Mouse (Mus musculus): ENCODE data around the gene Rab22a. TPM values are rescaled to one million over a fixed set of nuclear protein-coding genes. Genes with fewer than 3 reads are reported as not detected.

Gene Rab22a
- polyA plus RNA-seq, 1 experiment = 28.5 TPM

- no peak for TF ChIP-seq GATA1 (IDR thresholded peaks at IDR 0.05; ENCODE audit: low read length)
These were observed 545 bp downstream of the Rab22a start for GRCm38 (mm10) chr2:173659926-173660684.

- no peak for TF ChIP-seq GATA1 (IDR thresholded peaks at IDR 0.05; ENCODE audit: low read length)
These were observed 2.8 kb downstream of the Rab22a start for GRCm38 (mm10) chr2:173662255-173662950.

GRCm38 (mm10) chr2:173664736-173665135 is 5.2 kb downstream of the Rab22a start:
- TF ChIP-seq GATA1 (IDR thresholded peaks at IDR 0.05; ENCODE audit: low read length) = no peak

DNA sequence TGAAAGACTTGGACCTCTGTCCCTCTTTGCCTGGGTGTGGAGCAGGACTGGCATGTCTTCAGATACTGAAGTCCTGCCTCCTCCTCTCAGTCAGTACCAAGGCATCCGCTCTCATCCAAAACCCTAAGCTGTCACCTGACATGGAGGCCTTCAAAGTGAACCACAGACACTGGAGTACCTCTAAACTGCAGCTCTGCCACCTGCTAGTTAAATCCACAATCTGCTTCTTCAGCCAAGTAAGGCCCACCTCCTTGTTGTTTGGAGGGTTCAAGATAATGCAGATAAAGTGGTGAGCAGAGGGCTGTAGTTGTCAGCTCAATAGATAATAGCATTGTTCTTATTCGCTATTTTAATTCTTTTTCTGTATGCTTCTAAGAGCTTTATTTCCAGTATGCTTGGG is 5.7 kb downstream of the Rab22a start:
- TF ChIP-seq GATA1 (IDR thresholded peaks at IDR 0.05; ENCODE audit: low read length) = no peak

DNA sequence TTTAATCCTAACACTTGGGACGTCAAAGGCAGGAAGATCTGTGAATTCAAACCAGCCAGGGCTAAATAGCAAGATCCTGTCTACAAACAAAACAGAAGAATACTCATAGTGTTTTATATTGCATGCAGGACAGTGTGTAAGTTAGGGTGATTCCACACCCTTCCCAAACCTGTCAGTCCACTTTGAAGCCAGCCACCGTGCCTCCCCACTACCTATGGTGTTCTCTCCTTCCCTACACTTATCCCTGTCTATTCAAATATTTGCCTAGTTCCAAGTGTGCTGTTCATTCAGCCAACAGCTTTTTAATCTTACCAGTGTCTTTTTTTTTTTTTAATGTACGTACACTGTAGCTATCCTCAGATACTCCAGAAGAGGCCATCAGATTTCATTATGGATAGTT is 7.3 kb downstream of the Rab22a start:
- no peak for TF ChIP-seq GATA1 (IDR thresholded peaks at IDR 0.05; ENCODE audit: low read length)

GRCm38 (mm10) chr2:173672328-173672896 is 12.9 kb downstream of the Rab22a start:
- TF ChIP-seq GATA1 (IDR thresholded peaks at IDR 0.05; ENCODE audit: low read length) = no peak

DNA sequence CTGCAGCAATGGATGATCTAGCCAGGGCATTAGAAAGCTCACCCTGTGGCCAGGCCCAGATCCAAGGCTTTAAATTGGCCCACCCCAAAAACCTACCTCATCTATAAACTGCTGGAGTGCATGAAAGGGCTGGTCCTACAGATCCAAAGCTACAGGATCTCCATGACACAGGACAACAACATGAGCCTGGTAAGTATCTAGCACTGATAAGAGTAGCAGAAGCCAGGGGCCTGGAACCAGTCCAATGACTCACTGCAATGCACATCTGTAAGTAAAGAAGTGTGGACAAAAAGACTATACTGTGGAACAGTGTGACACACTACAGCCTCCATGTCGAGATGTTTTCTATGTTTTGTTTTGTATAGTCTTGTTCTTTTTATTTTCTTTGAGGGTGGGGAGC is 13.9 kb downstream of the Rab22a start:
- TF ChIP-seq GATA1 (IDR thresholded peaks at IDR 0.05; ENCODE audit: low read length) = no peak

DNA sequence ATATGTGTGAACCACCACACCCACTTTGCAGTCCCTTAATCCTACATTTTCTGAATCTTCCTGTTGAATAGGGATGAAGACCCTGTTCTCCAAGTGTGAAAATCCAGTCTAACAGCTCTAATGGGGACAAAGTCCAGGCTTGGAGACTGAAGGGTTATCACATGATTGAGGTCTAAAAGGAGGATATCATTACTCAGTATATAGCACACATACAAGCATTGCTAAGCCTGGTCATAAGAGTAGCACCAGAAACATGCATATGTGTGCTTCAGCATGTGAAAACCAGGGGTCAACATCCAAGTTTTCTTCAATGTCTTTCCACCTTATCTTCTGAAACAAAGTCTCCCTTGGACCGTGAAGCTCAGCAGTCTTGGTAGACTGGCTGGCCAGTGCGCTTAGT is 19.0 kb downstream of the Rab22a start:
- no peak for TF ChIP-seq GATA1 (IDR thresholded peaks at IDR 0.05; ENCODE audit: low read length)

DNA sequence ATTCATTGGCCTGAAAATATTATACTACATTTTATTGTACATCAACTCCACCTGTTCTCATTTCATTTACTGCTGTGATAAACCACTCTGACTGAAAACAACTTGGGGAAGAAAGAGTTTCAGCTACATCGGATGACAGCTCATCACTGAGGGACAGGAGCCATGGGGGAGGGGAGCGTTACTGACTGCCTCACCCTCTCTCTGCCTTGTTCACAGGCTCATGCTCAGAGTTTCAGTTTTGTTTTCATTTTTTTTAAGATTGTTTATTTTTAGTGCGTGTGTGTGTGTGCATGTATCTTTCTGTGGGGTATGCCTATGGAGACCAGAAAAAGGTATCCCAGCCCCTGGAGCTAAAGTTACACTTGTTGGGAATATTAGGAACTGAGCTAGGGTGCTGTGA is 19.7 kb downstream of the Rab22a start:
- TF ChIP-seq GATA1 (IDR thresholded peaks at IDR 0.05; ENCODE audit: low read length) = no peak

DNA sequence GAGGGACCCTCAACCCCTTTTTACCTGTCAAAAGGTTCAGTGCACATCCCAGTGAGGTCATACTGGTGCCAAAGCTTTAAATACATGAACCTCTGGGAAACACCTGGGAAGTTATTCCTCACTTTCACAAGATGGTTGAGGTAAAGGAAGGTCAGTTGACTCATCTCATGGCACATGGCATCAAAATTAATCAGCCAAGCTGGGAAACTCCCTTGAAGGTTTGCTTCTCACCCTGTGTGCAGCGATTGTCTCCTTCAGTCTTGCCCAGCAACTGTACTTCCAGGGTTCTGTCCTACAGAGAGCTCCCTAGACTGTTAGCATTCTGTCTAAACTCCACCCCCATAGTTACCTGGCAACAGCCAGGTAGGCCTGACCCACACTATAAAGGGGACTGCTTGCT is 20.6 kb downstream of the Rab22a start:
- TF ChIP-seq GATA1 (IDR thresholded peaks at IDR 0.05; ENCODE audit: low read length) = no peak

DNA sequence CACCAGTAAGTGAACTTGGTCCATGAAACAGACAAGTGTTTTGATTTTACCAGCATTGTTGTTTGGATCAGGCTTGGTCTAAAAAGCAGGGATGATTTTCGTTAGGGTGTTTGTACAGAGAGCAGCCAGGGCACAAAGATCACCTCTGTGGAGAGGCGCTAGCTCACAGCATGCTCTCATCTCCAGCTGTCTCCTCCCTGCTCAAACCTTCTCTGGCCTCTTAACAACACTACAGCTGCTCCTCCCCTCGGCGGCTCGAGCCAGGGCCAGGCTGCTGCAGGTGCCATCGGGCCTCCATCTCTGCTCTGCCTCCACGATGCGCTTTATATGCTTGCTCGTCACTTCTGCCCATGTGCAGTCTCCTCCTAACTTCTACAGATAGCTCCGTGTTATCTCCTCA is 23.2 kb downstream of the Rab22a start:
- no peak for TF ChIP-seq GATA1 (IDR thresholded peaks at IDR 0.05; ENCODE audit: low read length)

DNA sequence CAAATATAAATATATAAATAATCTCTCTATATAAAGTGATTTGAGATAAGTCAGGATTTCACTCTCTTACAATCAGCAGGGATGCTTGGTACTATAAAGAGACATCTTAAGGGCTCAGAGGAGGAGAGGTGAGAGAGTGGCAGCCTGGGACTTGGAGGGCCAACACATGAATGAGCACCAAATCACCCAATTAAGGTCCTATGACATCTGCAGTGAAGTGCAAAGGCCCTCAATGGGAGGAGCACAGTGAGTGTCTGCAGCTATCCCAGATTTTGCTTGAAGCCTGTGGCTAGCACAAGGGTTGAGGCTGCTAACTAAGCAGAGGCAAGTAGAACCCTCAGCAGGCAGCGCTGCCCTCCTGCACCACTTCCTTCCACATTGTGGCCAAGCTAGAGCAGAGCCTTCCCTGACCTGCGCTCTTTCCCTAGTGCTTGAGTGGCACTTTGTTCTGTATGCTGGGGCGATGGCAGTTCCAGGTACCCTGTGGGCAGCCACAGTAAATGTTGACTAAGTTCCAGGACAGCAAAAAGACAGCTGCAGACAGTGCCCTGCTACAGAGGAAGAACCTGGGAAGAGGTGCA is 26.3 kb downstream of the Rab22a start:
- TF ChIP-seq GATA1 (IDR thresholded peaks at IDR 0.05; ENCODE audit: low read length) = no peak

- TF ChIP-seq GATA1 (IDR thresholded peaks at IDR 0.05; ENCODE audit: low read length) = no peak
These were observed 27.8 kb downstream of the Rab22a start for GRCm38 (mm10) chr2:173687363-173687762.

GRCm38 (mm10) chr2:173689835-173690234 is 30.3 kb downstream of the Rab22a start:
- no peak for TF ChIP-seq GATA1 (IDR thresholded peaks at IDR 0.05; ENCODE audit: low read length)

DNA sequence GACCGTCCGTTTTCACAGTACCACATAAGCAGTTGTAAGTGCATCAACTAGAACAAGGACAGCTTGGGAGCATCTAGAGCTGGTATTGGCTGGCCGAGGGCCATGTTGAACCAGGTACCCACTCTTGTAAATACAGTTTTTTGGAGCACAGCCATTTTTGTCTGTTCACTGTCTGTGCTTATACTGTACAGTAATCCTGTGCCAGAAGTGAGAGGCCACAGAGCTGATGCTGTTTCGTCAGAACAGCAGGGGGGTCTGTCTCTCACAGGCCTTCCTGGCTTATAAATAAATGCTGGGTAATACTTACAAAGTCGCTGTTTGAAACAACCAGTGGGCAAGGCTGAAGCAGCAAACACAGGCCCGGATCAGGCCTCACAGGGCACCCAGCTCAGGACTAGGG is 32.2 kb downstream of the Rab22a start:
- no peak for TF ChIP-seq GATA1 (IDR thresholded peaks at IDR 0.05; ENCODE audit: low read length)

DNA sequence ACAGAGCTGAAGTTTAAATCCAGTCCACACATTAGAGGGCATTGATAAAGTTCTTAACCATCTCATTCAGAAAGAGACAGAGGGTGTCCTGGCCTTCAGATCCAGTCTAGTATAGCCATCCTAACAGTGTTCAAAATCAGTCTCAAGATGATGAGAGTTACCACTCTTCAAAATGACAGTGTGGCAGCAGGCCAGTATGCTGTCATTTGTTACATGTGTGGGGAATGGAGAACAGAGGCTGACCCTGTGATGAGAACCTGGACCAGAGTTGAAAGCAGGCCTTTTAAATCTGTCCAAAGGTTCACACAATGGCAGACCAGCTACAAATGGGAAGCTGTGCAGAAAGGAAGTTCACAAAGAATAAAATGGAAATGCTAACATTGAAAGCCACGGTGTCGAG is 33.1 kb downstream of the Rab22a start:
- TF ChIP-seq GATA1 (IDR thresholded peaks at IDR 0.05; ENCODE audit: low read length) = no peak
